Comparison of ENCODE assay signal across 8 mouse cellular contexts in the genomic region with DNA sequence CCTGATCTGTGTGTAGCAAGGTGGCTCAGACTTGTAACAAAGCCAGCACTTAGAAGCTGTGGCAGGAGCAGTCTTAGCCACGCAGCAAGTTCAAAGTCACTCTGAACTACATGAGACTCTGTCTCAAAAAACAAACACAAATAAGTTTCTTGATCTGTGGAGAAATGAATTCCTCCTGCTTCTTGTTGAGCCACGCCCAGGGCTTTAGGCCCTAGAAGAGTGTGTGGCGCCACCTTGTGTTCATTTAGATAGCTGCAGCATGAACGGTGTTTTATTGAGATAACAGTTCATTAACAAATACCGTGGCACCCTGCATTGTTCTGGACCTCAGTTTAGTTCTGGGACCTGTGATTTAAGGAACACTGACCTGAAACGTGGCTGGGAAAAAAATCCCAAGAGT. TPM values are rescaled to one million over a fixed set of nuclear protein-coding genes. Genes with fewer than 3 reads are reported as not detected.
DNase-seq lines count a peak whose midpoint lies in the region; ATAC-seq and TF ChIP-seq lines count a peak whose summit lies in the region.

No protein-coding gene starts in this region.

- ATAC-seq in erythroid progenitor cell, adult 5-6 weeks (replicated peaks; ENCODE audit: low FRiP score, poor library complexity, severe bottlenecking), result peak; percentile 63; the same call in 1 of the 2 replicates
- ATAC-seq in hindbrain, embryonic 13.5 days (ENCODE audit: low FRiP score), result no peak

- H3K9ac ChIP-seq in hindbrain, embryonic 13.5 days, result no peak overlapping the region

- peak; percentile 97 for DNase-seq in heart, adult 11 months
- DNase-seq in heart, embryonic 10.5 days (ENCODE audit: low spot score), result no peak
- DNase-seq in layer of hippocampus, postnatal 14 days (ENCODE audit: low spot score in 2 of 2), result peak; percentile 69 to 83
- DNase-seq in skeletal muscle tissue, adult 2 months (ENCODE audit: low read depth, low spot score), result peak; percentile 80

- H3K27me3 ChIP-seq in heart, embryonic 10.5 days (ENCODE audit: insufficient read depth, poor library complexity, severe bottlenecking), result peaks cover 44% of the 10 kb centered on the region
- H3K27me3 ChIP-seq in hindbrain, embryonic 13.5 days, result peaks cover 37% of the 10 kb centered on the region

- WGBS in heart, embryonic 10.5 days, result 6% methylated on average over 6 of the region's 6 CpGs
- 5% methylated on average over 6 of the region's 6 CpGs for WGBS in hindbrain, embryonic 13.5 days
- 3% methylated on average over 6 of the region's 6 CpGs for WGBS in macrophage (ENCODE audit: missing documents)

- H3K36me3 ChIP-seq in heart, embryonic 10.5 days, result peaks cover 59% of the 10 kb centered on the region
- peaks cover 92% of the 10 kb centered on the region for H3K36me3 ChIP-seq in hindbrain, embryonic 13.5 days
- peaks cover 44% of the 10 kb centered on the region for H3K36me3 ChIP-seq in macrophage (ENCODE audit: inconsistent target)

- no peak for TF ChIP-seq POLR2A in bone marrow macrophage, adult 2 months (IDR thresholded peaks at IDR 0.05; ENCODE audit: borderline replicate concordance, low read depth, low read length)

- H3K4me2 ChIP-seq in hindbrain, embryonic 13.5 days, result no peak overlapping the region

- H3K27ac ChIP-seq in heart, embryonic 10.5 days, result no peak overlapping the region
- peak overlapping the region; percentile 42 for H3K27ac ChIP-seq in bone marrow macrophage, adult 2 months (ENCODE audit: insufficient read depth, low read depth, low read length)
- 0 out of 2 replicates have a peak overlapping the region, but pooled peaks have one; percentile 18 for H3K27ac ChIP-seq in hindbrain, embryonic 13.5 days
- peak overlapping the region; percentile 65 for H3K27ac ChIP-seq in macrophage

- H3K79me2 ChIP-seq in macrophage (ENCODE audit: inconsistent target), result peaks cover 43% of the 10 kb centered on the region; the same call in 1 of the 2 replicates

- peak; percentile 82 for TF ChIP-seq CTCF in bone marrow macrophage, adult 2 months (IDR thresholded peaks at IDR 0.05; ENCODE audit: low read depth, low read length)

- peaks cover 33% of the 10 kb centered on the region for H3K4me1 ChIP-seq in heart, embryonic 10.5 days
- H3K4me1 ChIP-seq in bone marrow macrophage, adult 2 months (ENCODE audit: control insufficient read depth, insufficient read depth, low read length), result peaks cover 23% of the 10 kb centered on the region
- H3K4me1 ChIP-seq in hindbrain, embryonic 13.5 days (replicated peaks), result peaks cover 14% of the 10 kb centered on the region

- no peak overlapping the region for H3K4me3 ChIP-seq in heart, embryonic 10.5 days
- H3K4me3 ChIP-seq in bone marrow macrophage, adult 2 months (ENCODE audit: insufficient read depth, low read length), result 0 out of 2 replicates have a peak overlapping the region, but pooled peaks have one; percentile 8
- no peak overlapping the region for H3K4me3 ChIP-seq in hindbrain, embryonic 13.5 days
- no peak overlapping the region for H3K4me3 ChIP-seq in macrophage (ENCODE audit: inconsistent target)

- no peaks in the 10 kb centered on the region for H3K9me3 ChIP-seq in heart, embryonic 10.5 days
- no peaks in the 10 kb centered on the region for H3K9me3 ChIP-seq in hindbrain, embryonic 13.5 days

RNA-seq across cellular contexts. Expression of gene Fam166b, which starts 8.6 kb away (rescaled TPM):
- not detected in 2 replicates for polyA plus RNA-seq in heart, embryonic 10.5 days (2016; fragmentation: Nextera tagmentation; extraction: Ambion mirVana)
- polyA plus RNA-seq in bone marrow macrophage, adult 2 months (2012; ENCODE audit: insufficient read depth, insufficient read length, missing spikeins), result not detected in 2 replicates
- not detected in 2 replicates for total RNA-seq in erythroid progenitor cell, adult 5-6 weeks (2015; ENCODE audit: low replicate concordance)
- total RNA-seq in erythroid progenitor cell, adult 5-6 weeks (2017; ENCODE audit: low replicate concordance), result not detected in 2 replicates
- 0.71 and 1.4 TPM in 2 replicates for polyA plus RNA-seq in hindbrain, embryonic 13.5 days (2015; fragmentation: Nextera tagmentation; extraction: Ambion mirVana)
- 1 to 10 TPM in 1 of 2 experiments, under 1 TPM in 1; 0.76 to 2.4 TPM for total RNA-seq in layer of hippocampus, postnatal 14 days (2021)
- not detected for total RNA-seq in macrophage (2018; cell fraction: chromatin; rRNA removed)
- total RNA-seq in macrophage (2018; cell fraction: cytosol; rRNA removed), result not detected
- total RNA-seq in macrophage (2018; cell fraction: nucleus; rRNA removed), result not detected
- not detected in 3 replicates for polyA plus RNA-seq in macrophage (2018)

RNA-seq across cellular contexts. Expression of gene Tesk1, which starts 21.4 kb away (rescaled TPM):
- polyA plus RNA-seq in heart, embryonic 10.5 days (2016; fragmentation: Nextera tagmentation; extraction: Ambion mirVana), result 5.0 and 6.3 TPM in 2 replicates
- 47.2 and 51.5 TPM in 2 replicates for polyA plus RNA-seq in bone marrow macrophage, adult 2 months (2012; ENCODE audit: insufficient read depth, insufficient read length, missing spikeins)
- total RNA-seq in erythroid progenitor cell, adult 5-6 weeks (2015; ENCODE audit: low replicate concordance), result 0.84 and 2.5 TPM in 2 replicates
- total RNA-seq in erythroid progenitor cell, adult 5-6 weeks (2017; ENCODE audit: low replicate concordance), result 0.23 and 0.77 TPM in 2 replicates
- polyA plus RNA-seq in hindbrain, embryonic 13.5 days (2015; fragmentation: Nextera tagmentation; extraction: Ambion mirVana), result 8.7 and 9.7 TPM in 2 replicates
- total RNA-seq in layer of hippocampus, postnatal 14 days (2021), result 10 to 100 TPM; 63.0 to 64.4 TPM
- 10 to 100 TPM in 25 of 26 experiments, 1 to 10 TPM in 1; 6.5 to 65.0 (median 35.2) TPM for total RNA-seq in macrophage (2018; cell fraction: chromatin; rRNA removed)
- 10 to 100 TPM; 33.5 to 59.0 (median 44.7) TPM for total RNA-seq in macrophage (2018; cell fraction: cytosol; rRNA removed)
- 10 to 100 TPM; 20.1 to 53.9 (median 36.3) TPM for total RNA-seq in macrophage (2018; cell fraction: nucleus; rRNA removed)
- 40.0 to 51.6 TPM (median 50.0 TPM) in 3 replicates for polyA plus RNA-seq in macrophage (2018)

RNA-seq across cellular contexts. Expression of gene Cd72, which starts 34.1 kb away (rescaled TPM):
- polyA plus RNA-seq in heart, embryonic 10.5 days (2016; fragmentation: Nextera tagmentation; extraction: Ambion mirVana), result 0.70 and 1.4 TPM in 2 replicates
- 854 and 867 TPM in 2 replicates for polyA plus RNA-seq in bone marrow macrophage, adult 2 months (2012; ENCODE audit: insufficient read depth, insufficient read length, missing spikeins)
- 17.2 and 22.3 TPM in 2 replicates for total RNA-seq in erythroid progenitor cell, adult 5-6 weeks (2015; ENCODE audit: low replicate concordance)
- 23.1 and 23.5 TPM in 2 replicates for total RNA-seq in erythroid progenitor cell, adult 5-6 weeks (2017; ENCODE audit: low replicate concordance)
- 3.5 and 4.7 TPM in 2 replicates for polyA plus RNA-seq in hindbrain, embryonic 13.5 days (2015; fragmentation: Nextera tagmentation; extraction: Ambion mirVana)
- not detected for total RNA-seq in layer of hippocampus, postnatal 14 days (2021)
- 100 to 1,000 TPM in 20 of 26 experiments, 10 to 100 TPM in 6; 23.1 to 382 (median 173) TPM for total RNA-seq in macrophage (2018; cell fraction: chromatin; rRNA removed)
- 100 to 1,000 TPM in 13 of 26 experiments, 10 to 100 TPM in 13; 47.9 to 276 (median 118) TPM for total RNA-seq in macrophage (2018; cell fraction: cytosol; rRNA removed)
- 100 to 1,000 TPM in 21 of 26 experiments, 10 to 100 TPM in 5; 42.9 to 554 (median 170) TPM for total RNA-seq in macrophage (2018; cell fraction: nucleus; rRNA removed)
- polyA plus RNA-seq in macrophage (2018), result 155 to 199 TPM (median 157 TPM) in 3 replicates

RNA-seq across cellular contexts. Expression of gene Rusc2, which starts 38.5 kb away (rescaled TPM):
- polyA plus RNA-seq in heart, embryonic 10.5 days (2016; fragmentation: Nextera tagmentation; extraction: Ambion mirVana), result 9.9 and 11.2 TPM in 2 replicates
- polyA plus RNA-seq in bone marrow macrophage, adult 2 months (2012; ENCODE audit: insufficient read depth, insufficient read length, missing spikeins), result 40.0 and 44.3 TPM in 2 replicates
- not detected in 2 replicates for total RNA-seq in erythroid progenitor cell, adult 5-6 weeks (2015; ENCODE audit: low replicate concordance)
- not detected in 2 replicates for total RNA-seq in erythroid progenitor cell, adult 5-6 weeks (2017; ENCODE audit: low replicate concordance)
- polyA plus RNA-seq in hindbrain, embryonic 13.5 days (2015; fragmentation: Nextera tagmentation; extraction: Ambion mirVana), result 70.8 and 75.4 TPM in 2 replicates
- total RNA-seq in layer of hippocampus, postnatal 14 days (2021), result 100 to 1,000 TPM; 127 to 145 TPM
- total RNA-seq in macrophage (2018; cell fraction: chromatin; rRNA removed), result 100 to 1,000 TPM in 14 of 26 experiments, 10 to 100 TPM in 12; 52.0 to 188 (median 101) TPM
- 10 to 100 TPM; 15.6 to 81.8 (median 45.7) TPM for total RNA-seq in macrophage (2018; cell fraction: cytosol; rRNA removed)
- total RNA-seq in macrophage (2018; cell fraction: nucleus; rRNA removed), result 100 to 1,000 TPM in 11 of 26 experiments, 10 to 100 TPM in 15; 66.7 to 158 (median 93.7) TPM
- polyA plus RNA-seq in macrophage (2018), result 22.3 to 44.8 TPM (median 33.3 TPM) in 3 replicates

Comparison
In these comparisons a context has a peak if more than half of its experiments do, and no peak if none do; other contexts are left out.
1. RNA of gene Cd72, which starts 34.1 kb away (polyA plus RNA-seq): 854 to 867 TPM in bone marrow macrophage, adult 2 months and 155 to 199 TPM in macrophage; 3.5 to 4.7 TPM in hindbrain, embryonic 13.5 days and 0.70 to 1.4 TPM in heart, embryonic 10.5 days; every median in the first group is over 10 times any median in the second.